In the genomic region with DNA sequence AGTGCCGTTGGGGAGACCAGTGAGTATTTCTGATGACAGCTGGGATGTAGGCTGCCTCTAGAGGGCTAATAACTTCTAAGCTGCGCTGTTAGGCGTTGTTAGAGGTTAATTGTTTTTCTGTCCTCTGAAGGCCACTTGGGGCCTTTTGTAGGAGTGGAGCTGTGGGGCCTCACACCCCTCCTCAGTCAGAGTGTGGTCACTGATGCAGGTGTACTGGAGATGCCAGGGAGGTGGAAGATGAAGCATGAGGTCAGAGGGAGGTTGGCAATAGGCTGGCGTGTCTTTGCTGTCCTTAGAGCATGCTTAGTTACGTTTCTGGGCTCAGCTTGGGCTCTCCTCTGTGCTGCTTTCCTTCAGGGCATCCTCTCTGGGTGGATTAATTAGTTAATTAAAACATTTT, we compare ENCODE assay signal across 33 mouse cellular contexts. TPM values are rescaled to one million over a fixed set of nuclear protein-coding genes. Genes with fewer than 3 reads are reported as not detected.
DNase-seq lines count a peak whose midpoint lies in the region; ATAC-seq and TF ChIP-seq lines count a peak whose summit lies in the region.
"Had no signal": no experiment of that assay in that cellular context is flagged by ENCODE, and none has a peak within 500 bp of the region (broad histone marks: within the 10 kb centered on the region; RNA-seq: fewer than 3 reads in every experiment).

No protein-coding gene starts in this region.

- DNase-seq in forebrain, embryonic 11.5 days (ENCODE audit: low spot score): no peak
- no peak for DNase-seq in forebrain, embryonic 10.5 days (ENCODE audit: extremely low spot score, low spot score)
- peak; percentile 23 for DNase-seq in liver, embryonic 11.5 days (ENCODE audit: low spot score)
- DNase-seq in liver: no peak
- DNase-seq in neural tube, embryonic 10.5 days (ENCODE audit: extremely low spot score, low spot score): no peak
- no peak for DNase-seq in hindbrain, postnatal 0 days (ENCODE audit: low spot score)
- no peak for DNase-seq in adrenal gland, postnatal 14 days
- DNase-seq: adrenal gland, postnatal 25 days; cerebellum, adult 9-11 months; gastrocnemius, adult 2 months; liver, embryonic 13.5 days; lung, adult 2 months; lung, postnatal 36 days; right cerebral cortex, postnatal 14 days; thymus, adult 2 months had no signal

- no peaks in the 10 kb centered on the region for H3K4me1 ChIP-seq in forebrain, embryonic 11.5 days (replicated peaks; ENCODE audit: control insufficient read depth, insufficient read depth, low read length)
- H3K4me1 ChIP-seq in forebrain, embryonic 10.5 days: peaks cover 8% of the 10 kb centered on the region; the same call in 1 of the 2 replicates
- no peaks in the 10 kb centered on the region for H3K4me1 ChIP-seq in liver, embryonic 11.5 days (replicated peaks; ENCODE audit: control insufficient read depth, insufficient read depth, low read length)
- H3K4me1 ChIP-seq in neural tube, embryonic 13.5 days (replicated peaks): peaks cover 12% of the 10 kb centered on the region; the same call in 1 of the 2 replicates
- H3K4me1 ChIP-seq in hindbrain, postnatal 0 days (ENCODE audit: insufficient read depth, low read length): no peaks in the 10 kb centered on the region
- H3K4me1 ChIP-seq: forebrain, embryonic 13.5 days; heart, embryonic 10.5 days had no signal

- H3K4me2 ChIP-seq in forebrain, embryonic 11.5 days (ENCODE audit: low read depth, low read length, severe bottlenecking): no peak overlapping the region
- no peak overlapping the region for H3K4me2 ChIP-seq in liver, embryonic 11.5 days
- no peak overlapping the region for H3K4me2 ChIP-seq in neural tube, embryonic 13.5 days
- H3K4me2 ChIP-seq in hindbrain, postnatal 0 days (ENCODE audit: low read depth, low read length): no peak overlapping the region
- H3K4me2 ChIP-seq: forebrain, embryonic 13.5 days; liver, embryonic 13.5 days had no signal

- H3K27me3 ChIP-seq in forebrain, embryonic 11.5 days (ENCODE audit: control insufficient read depth, insufficient read depth, low read length): no peaks in the 10 kb centered on the region
- no peaks in the 10 kb centered on the region for H3K27me3 ChIP-seq in forebrain, embryonic 10.5 days (ENCODE audit: poor library complexity, severe bottlenecking)
- H3K27me3 ChIP-seq in liver, embryonic 11.5 days (replicated peaks; ENCODE audit: control insufficient read depth, insufficient read depth, low read length): no peaks in the 10 kb centered on the region
- H3K27me3 ChIP-seq in neural tube, embryonic 13.5 days: no peaks in the 10 kb centered on the region
- H3K27me3 ChIP-seq in hindbrain, postnatal 0 days (ENCODE audit: insufficient read depth, low read length): no peaks in the 10 kb centered on the region
- H3K27me3 ChIP-seq: forebrain, embryonic 13.5 days; liver, embryonic 13.5 days; megakaryocyte, embryonic 14.5 days had no signal

- H3K36me3 ChIP-seq in forebrain, embryonic 11.5 days (ENCODE audit: control insufficient read depth, insufficient read depth, low read length): no peaks in the 10 kb centered on the region
- no peaks in the 10 kb centered on the region for H3K36me3 ChIP-seq in forebrain, embryonic 10.5 days (replicated peaks)
- 0 out of 2 replicates have a peak, but pooled peaks cover 2% of the 10 kb centered on the region for H3K36me3 ChIP-seq in liver, embryonic 11.5 days (ENCODE audit: control insufficient read depth, insufficient read depth, low read length)
- H3K36me3 ChIP-seq in neural tube, embryonic 13.5 days: 0 out of 2 replicates have a peak, but pooled peaks cover 4% of the 10 kb centered on the region
- H3K36me3 ChIP-seq in hindbrain, postnatal 0 days (ENCODE audit: insufficient read depth, low read length): no peaks in the 10 kb centered on the region
- H3K36me3 ChIP-seq: heart, embryonic 10.5 days; liver, embryonic 13.5 days had no signal

- no peak for TF ChIP-seq CTCF in hindbrain, postnatal 0 days (IDR thresholded peaks at IDR 0.05; ENCODE audit: low read depth)

- H3K9ac ChIP-seq in forebrain, embryonic 11.5 days (ENCODE audit: low read length): no peak overlapping the region
- no peak overlapping the region for H3K9ac ChIP-seq in liver, embryonic 11.5 days (ENCODE audit: low read depth, low read length)
- no peak overlapping the region for H3K9ac ChIP-seq in neural tube, embryonic 13.5 days
- no peak overlapping the region for H3K9ac ChIP-seq in hindbrain, postnatal 0 days (replicated peaks; ENCODE audit: low read length)
- H3K9ac ChIP-seq: forebrain, embryonic 13.5 days; liver, embryonic 13.5 days had no signal

- no peak overlapping the region for H3K27ac ChIP-seq in forebrain, embryonic 11.5 days (ENCODE audit: low read depth, low read length)
- H3K27ac ChIP-seq in forebrain, embryonic 10.5 days: no peak overlapping the region
- no peak overlapping the region for H3K27ac ChIP-seq in liver, embryonic 11.5 days (ENCODE audit: low read depth, low read length)
- no peak overlapping the region for H3K27ac ChIP-seq in neural tube, embryonic 13.5 days (replicated peaks)
- no peak overlapping the region for H3K27ac ChIP-seq in hindbrain, postnatal 0 days
- H3K27ac ChIP-seq: forebrain, embryonic 13.5 days; gastrocnemius, adult 2 months; heart, embryonic 10.5 days; liver, embryonic 13.5 days; stomach, postnatal 0 days had no signal

- H3K9me3 ChIP-seq in forebrain, embryonic 11.5 days (ENCODE audit: control insufficient read depth, low read length): no peaks in the 10 kb centered on the region
- no peaks in the 10 kb centered on the region for H3K9me3 ChIP-seq in forebrain, embryonic 10.5 days
- H3K9me3 ChIP-seq in liver, embryonic 11.5 days (ENCODE audit: control insufficient read depth, low read length): no peaks in the 10 kb centered on the region
- H3K9me3 ChIP-seq in neural tube, embryonic 13.5 days: no peaks in the 10 kb centered on the region
- H3K9me3 ChIP-seq in hindbrain, postnatal 0 days (ENCODE audit: low read length): no peaks in the 10 kb centered on the region
- H3K9me3 ChIP-seq: forebrain, embryonic 13.5 days; heart, embryonic 10.5 days; liver, embryonic 13.5 days; megakaryocyte, embryonic 14.5 days had no signal

- H3K4me3 ChIP-seq in forebrain, embryonic 11.5 days (ENCODE audit: low read depth, low read length): no peak overlapping the region
- H3K4me3 ChIP-seq in forebrain, embryonic 10.5 days: no peak overlapping the region
- H3K4me3 ChIP-seq in liver, embryonic 11.5 days (ENCODE audit: low read depth, low read length): no peak overlapping the region
- no peak overlapping the region for H3K4me3 ChIP-seq in neural tube, embryonic 13.5 days
- H3K4me3 ChIP-seq in hindbrain, postnatal 0 days (ENCODE audit: low read length): no peak overlapping the region
- H3K4me3 ChIP-seq: forebrain, embryonic 13.5 days; gastrocnemius, adult 2 months; heart, embryonic 10.5 days; liver, embryonic 13.5 days; megakaryocyte, embryonic 14.5 days had no signal

- ATAC-seq in forebrain, embryonic 11.5 days (replicated peaks; ENCODE audit: low FRiP score): peak; percentile 25; the same call in 1 of the 2 replicates
- no peak for ATAC-seq in liver, embryonic 11.5 days (replicated peaks; ENCODE audit: low FRiP score)
- ATAC-seq in neural tube, embryonic 13.5 days (ENCODE audit: low read depth): peak; percentile 56; the same call in 1 of the 2 replicates
- 0 out of 2 replicates have a peak, but pooled peaks have one; percentile 10 for ATAC-seq in hindbrain, postnatal 0 days
- ATAC-seq: CD4-positive, CD25-positive, alpha-beta regulatory T cell, adult 4 months; intestine, embryonic 16.5 days had no signal

- WGBS in forebrain, embryonic 11.5 days: 70% methylated on average over 5 of the region's 5 CpGs
- 78% methylated on average over 5 of the region's 5 CpGs for WGBS in forebrain, embryonic 10.5 days
- 91% methylated on average over 5 of the region's 5 CpGs for WGBS in liver, embryonic 11.5 days
- WGBS in neural tube, embryonic 13.5 days: 48% methylated on average over 5 of the region's 5 CpGs
- WGBS in hindbrain, postnatal 0 days: 71% methylated on average over 5 of the region's 5 CpGs

RNA-seq across cellular contexts. Expression of gene Adck1, which starts 11.7 kb away (rescaled TPM):
- 15.2 and 20.9 TPM in 2 replicates for polyA plus RNA-seq in forebrain, embryonic 11.5 days (2014; fragmentation: Nextera tagmentation; extraction: Ambion mirVana)
- 19.8 and 22.4 TPM in 2 replicates for polyA plus RNA-seq in forebrain, embryonic 10.5 days (2016; fragmentation: Nextera tagmentation; extraction: Ambion mirVana)
- 18.4 and 18.7 TPM in 2 replicates for polyA plus RNA-seq in liver, embryonic 11.5 days (2014; fragmentation: Nextera tagmentation; extraction: Ambion mirVana)
- 26.3 and 28.5 TPM in 2 replicates for polyA plus RNA-seq in neural tube, embryonic 13.5 days (2015; fragmentation: Nextera tagmentation; extraction: Ambion mirVana)
- total RNA-seq in hindbrain, postnatal 0 days (2014; rRNA removed): 44.7 and 48.7 TPM in 2 replicates
- 37.5 and 40.1 TPM in 2 replicates for polyA plus RNA-seq in hindbrain, postnatal 0 days (2015; fragmentation: Nextera tagmentation; extraction: Ambion mirVana)
- 21.8 and 25.1 TPM in 2 replicates for total RNA-seq in adrenal gland, postnatal 14 days (2021)

RNA-seq across cellular contexts. Expression of gene Gm5039, which starts 48.2 kb away (rescaled TPM):
- polyA plus RNA-seq in forebrain, embryonic 11.5 days (2014; fragmentation: Nextera tagmentation; extraction: Ambion mirVana): not detected in 2 replicates
- polyA plus RNA-seq in forebrain, embryonic 10.5 days (2016; fragmentation: Nextera tagmentation; extraction: Ambion mirVana): not detected in 2 replicates
- polyA plus RNA-seq in liver, embryonic 11.5 days (2014; fragmentation: Nextera tagmentation; extraction: Ambion mirVana): not detected in 2 replicates
- polyA plus RNA-seq in neural tube, embryonic 13.5 days (2015; fragmentation: Nextera tagmentation; extraction: Ambion mirVana): not detected in 2 replicates
- not detected in 2 replicates for total RNA-seq in hindbrain, postnatal 0 days (2014; rRNA removed)
- polyA plus RNA-seq in hindbrain, postnatal 0 days (2015; fragmentation: Nextera tagmentation; extraction: Ambion mirVana): not detected in 2 replicates
- not detected in 2 replicates for total RNA-seq in adrenal gland, postnatal 14 days (2021)
- total RNA-seq: adrenal gland, postnatal 25 days; common myeloid progenitor, adult 5-6 weeks; gastrocnemius, adult 2 months; hematopoietic stem cell, adult 5-6 weeks; layer of hippocampus, postnatal 14 days; monocyte, adult 5-6 weeks had no signal
- polyA plus RNA-seq: brain, embryonic 14.5 days; CD4-positive, CD25-positive, alpha-beta regulatory T cell, adult 4 months; forebrain, embryonic 13.5 days; gonadal fat pad, adult 2 months; heart, embryonic 10.5 days; heart, embryonic 16.5 days; intestine, embryonic 16.5 days; kidney, embryonic 14.5 days; large intestine, adult 2 months; limb, embryonic 11.5 days; liver, embryonic 13.5 days; lung, adult 2 months; neural tube, embryonic 11.5 days; stomach, postnatal 0 days; thymus, adult 2 months had no signal
